Mouse (Mus musculus) kidney, embryonic 15.5 days (tissue): ENCODE results near the gene Ralgps1. TPM values are rescaled to one million over a fixed set of nuclear protein-coding genes. Genes with fewer than 3 reads are reported as not detected.

Source experiments
- ATAC-seq: fragments of 200-750 bp; cut with Nextera tagmentation; replicated peaks from 2 replicates; pipeline ENCODE4 v1.8.0; 2017; ENCODE audit warnings: moderate TSS enrichment; ENCODE audit not compliant: low FRiP score
- H3K27ac ChIP-seq: fragments of 300-500 bp; sonication (generic); 2 replicates; pipeline ENCODE4 v1.5.1; 2015; ENCODE audit warnings: mild to moderate bottlenecking, inconsistent platforms
- H3K27me3 ChIP-seq: fragments of 300-500 bp; sonication (generic); 2 replicates; pipeline ENCODE4 v1.6.1; 2015; ENCODE audit warnings: inconsistent platforms
- H3K36me3 ChIP-seq: fragments of 300-500 bp; sonication (generic); 2 replicates; pipeline ENCODE4 v1.6.1; 2015; ENCODE audit warnings: inconsistent platforms
- H3K4me1 ChIP-seq: fragments of 300-500 bp; sonication (generic); 2 replicates; pipeline ENCODE4 v1.6.1; 2015; ENCODE audit warnings: inconsistent platforms
- H3K4me2 ChIP-seq: fragments of 300-500 bp; sonication (generic); 2 replicates; pipeline ENCODE4 v1.6.1; 2015; ENCODE audit warnings: moderate library complexity, mild to moderate bottlenecking, inconsistent platforms
- H3K4me3 ChIP-seq: fragments of 300-500 bp; sonication (generic); replicated peaks from 2 replicates; pipeline ENCODE4 v1.5.1; 2015; ENCODE audit warnings: mild to moderate bottlenecking, inconsistent platforms
- H3K9ac ChIP-seq: fragments of 300-500 bp; sonication (generic); 2 replicates; pipeline ENCODE4 v1.6.1; 2015; ENCODE audit warnings: mild to moderate bottlenecking, inconsistent platforms
- H3K9me3 ChIP-seq: fragments of 300-500 bp; sonication (generic); replicated peaks from 2 replicates; pipeline ENCODE4 v1.6.1; 2016; ENCODE audit warnings: inconsistent platforms
- WGBS: fragments of 180-500 bp; shearing (Covaris S2); methylation state at CpG from one replicate; pipeline ENCODE4 v1.1.7; 2015; ENCODE audit warnings: mixed read lengths; 5-methylcytosine and 5-hydroxymethylcytosine counted together
- microRNA-seq: library from miRNA; unstranded; fragments of <30 nt; microRNA quantifications from one replicate; pipeline ENCODE4, GENCODE M21; 2016
- polyA plus RNA-seq: library from polyadenylated mRNA; unstranded; fragments of >200 nt; fragmentation: Nextera tagmentation; extraction: Ambion mirVana; gene quantifications from 2 replicates; pipeline ENCODE4 v1.2.1, GENCODE M21; 2015

Ralgps1 gene
- polyA plus RNA-seq, 1 experiment from 2014 or later, result 5.5 TPM

- WGBS, result 81% methylated on average over 5 of the region's 5 CpGs
- Histone ChIP-seq H3K36me3 (no peaks in the 10 kb centered on the region), H3K9ac (no peak overlapping the region), H3K27me3 (no peaks in the 10 kb centered on the region), H3K9me3 (no peaks in the 10 kb centered on the region), H3K4me2 (no peak overlapping the region), H3K4me3 (no peak overlapping the region), H3K27ac (no peak overlapping the region), H3K4me1 (no peaks in the 10 kb centered on the region)
- no peak for ATAC-seq
Observed at GRCm38 (mm10) chr2:33089356-33090032, 281.8 kb downstream of the Ralgps1 start.

- Histone ChIP-seq H3K9me3 (no peaks in the 10 kb centered on the region), H3K4me3 (no peak overlapping the region), H3K9ac (no peak overlapping the region), H3K4me1 (no peaks in the 10 kb centered on the region), H3K36me3 (no peaks in the 10 kb centered on the region), H3K27ac (no peak overlapping the region), H3K4me2 (no peak overlapping the region), H3K27me3 (no peaks in the 10 kb centered on the region)
- no peak for ATAC-seq
- WGBS, result 80% methylated on average over 7 of the region's 7 CpGs
Observed at GRCm38 (mm10) chr2:33086671-33087363, 284.5 kb downstream of the Ralgps1 start.

GRCm38 (mm10) chr2:33086016-33086596, 285.2 kb downstream of the Ralgps1 start:
- 70% methylated on average over 7 of the region's 7 CpGs for WGBS
- Histone ChIP-seq H3K9me3 (no peaks in the 10 kb centered on the region), H3K4me1 (no peaks in the 10 kb centered on the region), H3K9ac (no peak overlapping the region), H3K27ac (no peak overlapping the region), H3K4me2 (no peak overlapping the region), H3K27me3 (no peaks in the 10 kb centered on the region), H3K36me3 (no peaks in the 10 kb centered on the region), H3K4me3 (no peak overlapping the region)
- no peak for ATAC-seq

GRCm38 (mm10) chr2:33084221-33084620, 287.1 kb downstream of the Ralgps1 start:
- no peak overlapping the region for H3K4me3 ChIP-seq
- WGBS, result 85% methylated on average over 3 of the region's 3 CpGs
- no peak overlapping the region for H3K4me2 ChIP-seq
- H3K9ac ChIP-seq, result no peak overlapping the region
- no peaks in the 10 kb centered on the region for H3K36me3 ChIP-seq
- ATAC-seq, result no peak
- no peaks in the 10 kb centered on the region for H3K9me3 ChIP-seq
- no peak overlapping the region for H3K27ac ChIP-seq
- H3K27me3 ChIP-seq, result no peaks in the 10 kb centered on the region
- 0 out of 2 replicates have a peak, but pooled peaks cover 8% of the 10 kb centered on the region for H3K4me1 ChIP-seq

Small RNAs within 50 kb of the gene (microRNA-seq; reads per million reads assigned to microRNA genes)
- not detected for gene Gm25998

Other genes starting within 250 kb of the Ralgps1 start
- gene Garnl3, start 239.8 kb downstream of the Ralgps1 start, polyA plus RNA-seq, result 11.2 and 14.0 TPM in 2 replicates
- 35.0 and 40.9 TPM in 2 replicates for gene Angptl2, start 155.4 kb downstream of the Ralgps1 start, polyA plus RNA-seq
- gene Zbtb34, start 59.8 kb upstream of the Ralgps1 start, polyA plus RNA-seq, result 6.0 and 6.9 TPM in 2 replicates
- 15.6 and 17.8 TPM in 2 replicates for gene Zbtb43, start 97.1 kb upstream of the Ralgps1 start, polyA plus RNA-seq